Mouse (Mus musculus): ENCODE results near the gene Apba2. TPM values are rescaled to one million over a fixed set of nuclear protein-coding genes. Genes with fewer than 3 reads are reported as not detected.

Gene Apba2
- total RNA-seq, 2 experiments from 2014 or later, result 0.45 to 0.67 TPM

DNA sequence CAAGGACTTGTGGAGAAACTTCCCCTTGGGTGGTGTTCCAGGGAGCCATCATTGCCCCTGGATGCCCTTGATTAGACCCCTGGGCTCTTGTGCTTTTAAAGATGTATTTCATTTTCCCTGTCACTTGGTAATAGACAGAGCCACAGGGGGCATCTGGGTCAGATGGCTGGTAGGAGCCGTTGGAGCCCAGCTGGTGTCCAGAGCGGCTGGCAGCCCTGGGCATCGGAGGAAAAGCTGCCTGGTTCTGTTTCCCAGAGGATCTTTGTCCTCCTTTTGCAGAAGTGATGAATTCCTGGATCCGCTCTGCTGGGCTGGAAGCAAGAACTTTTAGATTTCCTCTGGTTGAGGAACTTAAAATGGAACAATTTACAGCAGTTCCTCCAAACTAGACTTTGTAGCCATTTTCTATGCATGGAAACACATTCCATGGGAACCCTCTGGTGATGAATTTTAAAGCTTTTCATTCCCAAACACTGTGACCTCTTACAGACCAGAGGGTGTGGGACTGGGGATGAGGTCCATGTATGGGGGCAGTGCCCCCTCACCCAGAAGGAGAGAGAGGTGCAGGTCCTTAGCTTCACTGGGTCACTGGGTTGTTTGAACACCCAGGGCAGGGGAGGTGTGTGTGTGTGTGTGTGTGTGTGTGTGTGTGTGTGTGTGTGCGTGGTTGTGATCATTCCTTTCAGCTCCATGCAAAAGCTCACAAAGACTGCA, 20.3 kb downstream of the Apba2 start:
- intact Hi-C loops (cut with DNase I), result no loop called here
- no peak for DNase-seq

DNA sequence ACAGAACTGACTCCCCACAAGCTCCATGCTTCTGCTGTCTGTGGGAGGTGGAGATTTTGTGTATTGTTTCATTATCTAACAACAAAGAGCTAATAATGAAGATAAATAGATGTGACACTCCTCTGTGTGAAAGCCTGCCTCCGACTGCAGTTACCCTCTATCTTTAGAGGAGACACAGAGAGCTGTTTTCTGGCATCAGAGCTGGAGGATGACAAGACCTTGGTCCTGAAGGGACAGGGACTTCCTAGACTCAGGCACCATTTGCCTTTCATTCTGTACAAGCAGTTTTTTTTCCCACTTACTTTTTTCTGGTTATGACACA, 20.9 kb downstream of the Apba2 start:
- intact Hi-C loops (cut with DNase I), result no loop called here
- DNase-seq, result no peak

- intact Hi-C loops (cut with DNase I), result no loop called here
- DNase-seq, result no peak
Measured at GRCm38 (mm10) chr7:64531297-64531696, 29.8 kb downstream of the Apba2 start.

DNA sequence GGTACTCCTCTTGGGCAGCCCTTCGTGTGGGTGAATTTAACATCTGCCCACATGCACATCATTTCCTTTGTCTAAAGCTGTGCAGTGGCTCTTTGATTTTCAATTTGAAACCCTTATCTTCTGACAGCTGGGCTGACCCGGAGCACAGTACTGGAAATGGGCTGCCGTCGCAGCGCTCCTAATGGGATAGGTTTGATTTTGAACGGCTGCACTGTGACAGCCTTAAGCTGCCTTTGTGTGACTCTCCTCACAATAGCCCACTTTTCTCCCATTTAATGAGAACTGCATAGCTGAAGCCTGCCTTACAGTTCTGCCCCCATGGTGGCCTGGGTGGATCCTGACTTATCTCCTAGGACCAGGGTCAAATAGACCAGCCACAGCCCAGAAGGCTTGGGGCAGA, 31.9 kb downstream of the Apba2 start:
- intact Hi-C loops (cut with DNase I), result no loop called here
- DNase-seq, result no peak

DNA sequence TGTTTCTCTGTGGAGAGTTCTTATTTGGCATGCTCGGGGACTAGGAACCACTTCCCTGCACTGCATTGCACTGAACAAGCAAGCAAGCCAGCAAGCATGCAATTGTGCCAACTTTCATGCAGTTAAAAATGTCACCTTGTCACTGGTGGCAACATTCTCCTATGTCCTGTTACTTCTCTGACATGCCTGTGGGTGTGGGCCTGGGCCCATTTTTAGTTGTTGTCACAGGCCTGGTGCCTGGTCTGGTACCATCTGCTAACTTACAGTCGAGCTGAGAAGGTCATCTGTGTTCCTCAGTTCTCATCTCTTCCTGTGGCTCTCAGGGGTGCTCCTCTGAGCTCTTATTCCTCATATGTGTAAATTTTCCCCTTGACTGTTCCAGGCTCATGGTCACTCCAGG, 33.8 kb downstream of the Apba2 start:
- intact Hi-C loops (cut with DNase I), result no loop called here
- no peak for DNase-seq

GRCm38 (mm10) chr7:64539450-64540148, 38.1 kb downstream of the Apba2 start:
- no peak for DNase-seq
- intact Hi-C loops (cut with DNase I), result no loop called here

GRCm38 (mm10) chr7:64546801-64547200, 45.3 kb downstream of the Apba2 start:
- intact Hi-C loops (cut with DNase I), result no loop called here
- no peak for DNase-seq

DNA sequence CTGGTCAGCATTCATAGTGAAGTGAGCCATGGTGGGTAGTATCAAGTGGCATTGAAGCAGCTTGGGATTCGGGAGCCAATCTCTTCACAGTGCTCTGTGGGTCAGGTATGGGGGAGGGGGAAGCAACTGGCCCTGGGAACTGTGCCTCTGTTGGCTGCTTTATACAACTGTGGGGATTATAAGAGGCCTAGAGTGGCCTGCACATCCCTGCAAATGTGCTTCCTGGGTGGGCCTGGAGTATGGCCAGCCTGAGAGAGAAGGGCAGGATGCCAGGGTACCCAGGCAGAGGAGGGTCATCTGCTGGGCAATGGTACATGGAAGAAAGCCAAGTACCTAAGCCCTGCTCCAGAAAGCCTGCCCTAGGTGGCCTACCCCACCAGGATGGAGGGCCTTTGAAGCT, 49.4 kb downstream of the Apba2 start:
- intact Hi-C loops (cut with DNase I), result no loop called here
- DNase-seq, result no peak

- DNase-seq, result no peak
- intact Hi-C loops (cut with DNase I), result no loop called here
Measured at GRCm38 (mm10) chr7:64552523-64553190, 51.2 kb downstream of the Apba2 start.

DNA sequence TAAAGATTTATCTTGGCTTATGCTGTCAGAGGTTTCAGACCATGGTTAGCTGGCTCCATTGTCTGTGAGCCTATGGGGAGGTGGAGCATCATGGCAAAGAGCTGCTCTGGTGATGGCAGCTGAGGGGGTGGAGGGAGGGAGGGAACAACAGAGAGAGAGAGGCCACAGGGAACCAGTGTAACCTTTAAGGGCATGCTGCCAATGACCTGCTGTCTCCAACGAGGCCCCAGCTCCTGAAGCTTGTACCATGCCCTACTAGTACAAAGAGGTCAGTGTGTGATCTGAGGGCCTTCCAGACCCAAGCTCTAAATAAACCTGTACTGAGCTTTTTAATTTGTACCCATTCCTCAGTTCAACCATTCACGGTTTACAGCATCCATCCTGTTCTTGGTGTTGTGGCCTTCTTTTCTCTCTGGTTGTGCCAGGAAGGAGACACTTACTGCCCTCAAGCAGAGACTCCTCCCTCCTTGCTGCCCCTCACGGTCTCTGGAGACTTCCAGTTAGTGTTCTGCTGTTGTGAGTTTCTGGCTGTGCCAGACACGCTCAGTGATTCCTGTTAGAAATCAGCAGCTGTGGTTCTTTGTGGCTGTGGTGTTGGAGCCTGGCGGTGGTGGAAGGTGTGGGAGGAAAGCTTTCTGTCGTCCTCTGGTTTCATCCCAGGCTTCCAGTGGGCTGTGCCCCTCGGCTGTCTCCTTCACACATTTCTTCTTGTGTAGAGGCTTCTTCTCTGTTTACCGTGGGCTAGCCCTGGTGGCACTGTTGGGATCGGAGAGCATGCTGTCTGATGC, 60.4 kb downstream of the Apba2 start:
- intact Hi-C loops (cut with DNase I), result no loop called here
- DNase-seq, result no peak

- no peak for DNase-seq
- intact Hi-C loops (cut with DNase I), result no loop called here
Measured at GRCm38 (mm10) chr7:64564891-64565571, 63.5 kb downstream of the Apba2 start.

GRCm38 (mm10) chr7:64566371-64567243, 65.1 kb downstream of the Apba2 start:
- intact Hi-C loops (cut with DNase I), result no loop called here

DNA sequence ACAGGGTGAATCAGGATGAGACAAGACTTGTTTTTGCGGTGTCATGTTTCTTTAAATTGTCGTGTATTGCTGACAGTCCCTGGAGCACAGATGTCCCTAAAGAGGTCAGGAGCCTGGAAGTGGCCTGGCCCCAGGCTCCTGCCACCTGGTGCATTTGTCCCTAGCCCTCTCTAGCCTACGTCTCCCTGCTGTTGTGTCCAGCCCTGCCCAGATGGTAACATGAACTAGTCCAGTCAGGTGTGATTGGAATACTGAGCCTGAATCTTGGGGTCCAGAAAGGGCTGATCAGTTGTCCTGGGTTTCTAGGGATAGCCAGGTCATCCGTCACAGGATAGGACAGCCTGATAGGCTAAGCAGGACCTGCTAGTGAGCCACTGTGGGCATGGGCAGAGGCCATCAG, 67.2 kb downstream of the Apba2 start:
- intact Hi-C loops (cut with DNase I), result no loop called here
- no peak for DNase-seq

More at GRCm38 (mm10) chr7:64566371-64567243, 65.1 kb downstream of the Apba2 start:
- no peak for DNase-seq

DNA sequence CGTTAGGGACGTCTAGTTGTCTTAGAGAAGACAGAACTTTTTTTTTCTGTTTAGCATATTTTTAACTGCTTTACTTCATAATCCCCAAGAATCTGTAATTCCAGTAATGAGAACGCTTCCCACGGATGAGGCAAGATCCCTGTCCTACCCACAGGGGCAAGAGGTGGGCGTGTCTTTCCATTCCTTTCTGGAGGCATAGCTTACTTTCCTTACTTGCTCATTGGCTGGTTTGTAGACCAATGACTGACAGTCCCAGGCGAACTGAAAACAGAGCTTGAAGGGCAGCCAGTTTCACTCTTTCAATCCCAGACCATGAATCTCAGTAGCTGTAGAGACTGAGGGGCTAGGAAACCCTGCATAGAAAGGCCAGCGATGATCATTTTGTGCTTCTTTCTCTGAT, 68.2 kb downstream of the Apba2 start:
- peak in 1 of 2 experiments; percentile 2 for DNase-seq
- intact Hi-C loops (cut with DNase I), result no loop called here

- DNase-seq, result no peak
- intact Hi-C loops (cut with DNase I), result no loop called here
Measured at GRCm38 (mm10) chr7:64570914-64571313, 69.4 kb downstream of the Apba2 start.

DNA sequence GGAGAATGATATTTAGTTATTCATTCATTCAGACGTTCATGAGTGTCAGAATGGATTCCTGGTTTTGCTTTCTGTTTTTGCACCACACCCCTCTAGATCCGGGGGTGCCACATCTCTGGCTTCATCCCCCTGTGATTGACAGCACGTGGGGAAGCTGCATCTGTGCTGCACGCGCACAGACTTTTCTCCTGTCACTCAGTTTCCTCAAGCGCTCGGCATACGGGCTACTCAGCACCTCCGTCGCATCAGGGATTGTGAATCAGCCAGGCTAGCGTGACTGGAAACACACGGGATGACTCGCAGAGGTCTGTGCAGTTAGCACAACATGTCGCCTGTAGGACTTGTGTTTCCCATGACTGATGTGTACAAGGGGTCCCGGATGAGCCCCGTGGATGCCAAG, 72.6 kb downstream of the Apba2 start:
- intact Hi-C loops (cut with DNase I), result no loop called here
- DNase-seq, result no peak

DNA sequence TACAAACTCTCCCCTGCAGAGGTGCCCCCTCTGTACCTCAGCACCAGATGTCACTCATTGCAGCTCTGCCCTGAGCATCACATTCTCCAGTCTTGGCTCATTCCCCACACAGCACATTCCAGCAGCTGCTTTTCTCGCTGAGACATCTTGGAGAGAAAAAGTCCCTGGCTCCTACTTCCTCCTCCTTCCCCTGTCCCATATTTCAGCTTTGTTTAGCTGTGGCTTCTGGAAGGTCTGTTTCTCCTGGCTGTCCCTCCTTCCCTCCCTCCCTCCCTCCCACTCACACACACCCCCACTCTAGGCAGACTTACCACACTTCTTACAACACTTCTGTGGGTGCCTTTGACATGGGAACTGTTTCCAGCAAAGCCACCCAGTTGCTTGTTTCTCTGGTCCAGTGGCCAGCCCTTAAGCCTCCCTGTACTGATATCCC, 75.0 kb downstream of the Apba2 start:
- peak in 1 of 2 experiments; percentile 3 for DNase-seq
- intact Hi-C loops (cut with DNase I), result no loop called here

DNA sequence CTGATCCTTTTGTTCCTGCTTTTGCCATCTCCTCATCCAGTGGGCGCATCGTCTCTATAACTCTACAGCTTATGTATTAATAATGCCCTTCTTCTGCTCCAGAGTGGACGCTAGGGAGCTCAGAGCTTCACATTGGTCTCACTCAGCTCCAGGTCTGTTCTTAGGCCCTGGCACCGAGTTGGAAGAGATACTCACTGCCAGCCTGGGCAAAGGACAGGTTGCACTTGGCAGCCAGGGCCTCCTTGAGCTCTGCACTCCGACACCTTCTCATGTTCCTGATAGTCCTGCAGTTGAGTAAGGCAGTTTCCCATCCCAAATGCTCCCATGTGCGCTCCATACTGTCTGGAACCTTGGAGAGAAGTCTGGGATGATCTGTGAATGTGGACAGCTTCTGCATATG, 76.7 kb downstream of the Apba2 start:
- DNase-seq, result no peak
- intact Hi-C loops (cut with DNase I), result no loop called here

GRCm38 (mm10) chr7:64579887-64580286, 78.4 kb downstream of the Apba2 start:
- DNase-seq, result no peak
- intact Hi-C loops (cut with DNase I), result no loop called here

DNA sequence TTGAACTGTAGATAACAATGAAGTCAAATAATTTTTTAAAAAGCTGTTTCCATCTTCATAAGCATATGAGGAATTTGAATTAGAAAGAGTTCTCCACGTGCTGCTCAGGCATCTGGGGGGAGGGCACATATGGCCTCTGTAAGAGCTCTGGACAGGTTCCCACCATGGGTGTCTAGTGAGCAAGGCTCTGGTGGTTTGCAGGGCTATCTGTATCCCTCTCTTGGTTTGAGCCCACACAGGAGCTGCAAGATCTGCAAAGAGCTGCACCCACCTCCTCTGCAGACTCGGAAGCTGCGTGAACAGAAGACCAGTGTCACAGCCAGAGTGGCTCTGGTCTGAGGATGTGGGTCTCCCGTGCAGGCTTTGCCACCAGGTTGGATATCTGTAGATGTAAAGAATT, 78.8 kb downstream of the Apba2 start:
- DNase-seq, result no peak
- intact Hi-C loops (cut with DNase I), result no loop called here
